Mouse (Mus musculus): ENCODE data around the gene Ubiad1. TPM values are rescaled to one million over a fixed set of nuclear protein-coding genes. Genes with fewer than 3 reads are reported as not detected.

The Ubiad1 gene
- polyA plus RNA-seq, 1 experiment from 2014 or later: 15.9 TPM

- Histone ChIP-seq H3K27ac (replicated peaks; ENCODE audit: low read depth, low read length) (no peak overlapping the region), H3K4me1 (ENCODE audit: control insufficient read depth, insufficient read depth, low read length) (peaks cover 6% of the 10 kb centered on the region), H3K4me2 (ENCODE audit: low read depth, severe bottlenecking) (no peak overlapping the region), H3K4me3 (ENCODE audit: low read depth, low read length) (no peak overlapping the region), H3K36me3 (ENCODE audit: control insufficient read depth, insufficient read depth, low read length) (no peaks in the 10 kb centered on the region), H3K9ac (ENCODE audit: low read length) (no peak overlapping the region), H3K27me3 (ENCODE audit: control insufficient read depth, insufficient read depth, low read length) (no peaks in the 10 kb centered on the region), H3K9me3 (ENCODE audit: control insufficient read depth, low read length) (no peaks in the 10 kb centered on the region)
- ATAC-seq (ENCODE audit: insufficient number of reproducible peaks, low FRiP score, low TSS enrichment, low read depth): no peak
- no peak for DNase-seq (ENCODE audit: low spot score)
- WGBS: 94% methylated on average over 5 of the region's 5 CpGs
These were observed 2.6 kb downstream of the Ubiad1 start for GRCm38 (mm10) chr4:148441931-148442330.

- no peaks in the 10 kb centered on the region for H3K9me3 ChIP-seq (ENCODE audit: control insufficient read depth, low read length)
- H3K9ac ChIP-seq (ENCODE audit: low read length): no peak overlapping the region
- H3K27me3 ChIP-seq (ENCODE audit: control insufficient read depth, insufficient read depth, low read length): no peaks in the 10 kb centered on the region
- H3K4me1 ChIP-seq (ENCODE audit: control insufficient read depth, insufficient read depth, low read length): 0 out of 2 replicates have a peak, but pooled peaks cover 1% of the 10 kb centered on the region
- no peak overlapping the region for H3K4me3 ChIP-seq (ENCODE audit: low read depth, low read length)
- WGBS: 66% methylated on average over 6 of the region's 6 CpGs
- no peaks in the 10 kb centered on the region; the same call in 1 of the 2 replicates for H3K36me3 ChIP-seq (ENCODE audit: control insufficient read depth, insufficient read depth, low read length)
- ATAC-seq (ENCODE audit: insufficient number of reproducible peaks, low FRiP score, low TSS enrichment, low read depth): no peak
- no peak for DNase-seq (ENCODE audit: low spot score)
- H3K4me2 ChIP-seq (ENCODE audit: low read depth, severe bottlenecking): no peak overlapping the region
- H3K27ac ChIP-seq (replicated peaks; ENCODE audit: low read depth, low read length): no peak overlapping the region
These were observed 8.8 kb downstream of the Ubiad1 start for GRCm38 (mm10) chr4:148435657-148436330.

- Histone ChIP-seq H3K36me3 (ENCODE audit: control insufficient read depth, insufficient read depth, low read length) (no peaks in the 10 kb centered on the region; the same call in 1 of the 2 replicates), H3K4me1 (ENCODE audit: control insufficient read depth, insufficient read depth, low read length) (0 out of 2 replicates have a peak, but pooled peaks cover 2% of the 10 kb centered on the region), H3K4me3 (ENCODE audit: low read depth, low read length) (no peak overlapping the region), H3K9ac (ENCODE audit: low read length) (no peak overlapping the region), H3K27ac (replicated peaks; ENCODE audit: low read depth, low read length) (no peak overlapping the region), H3K27me3 (ENCODE audit: control insufficient read depth, insufficient read depth, low read length) (no peaks in the 10 kb centered on the region), H3K4me2 (ENCODE audit: low read depth, severe bottlenecking) (no peak overlapping the region), H3K9me3 (ENCODE audit: control insufficient read depth, low read length) (no peaks in the 10 kb centered on the region)
- ATAC-seq (ENCODE audit: insufficient number of reproducible peaks, low FRiP score, low TSS enrichment, low read depth) (no peak), DNase-seq (ENCODE audit: low spot score) (no peak)
- WGBS: 92% methylated on average over 3 of the region's 3 CpGs
These were observed 9.5 kb downstream of the Ubiad1 start for GRCm38 (mm10) chr4:148435106-148435505.

GRCm38 (mm10) chr4:148434554-148434953, 10.0 kb downstream of the Ubiad1 start:
- Histone ChIP-seq H3K36me3 (ENCODE audit: control insufficient read depth, insufficient read depth, low read length) (no peaks in the 10 kb centered on the region; the same call in 1 of the 2 replicates), H3K4me1 (ENCODE audit: control insufficient read depth, insufficient read depth, low read length) (0 out of 2 replicates have a peak, but pooled peaks cover 2% of the 10 kb centered on the region), H3K4me2 (ENCODE audit: low read depth, severe bottlenecking) (no peak overlapping the region), H3K9me3 (ENCODE audit: control insufficient read depth, low read length) (no peaks in the 10 kb centered on the region), H3K27me3 (ENCODE audit: control insufficient read depth, insufficient read depth, low read length) (no peaks in the 10 kb centered on the region), H3K9ac (ENCODE audit: low read length) (no peak overlapping the region), H3K27ac (replicated peaks; ENCODE audit: low read depth, low read length) (no peak overlapping the region), H3K4me3 (ENCODE audit: low read depth, low read length) (no peak overlapping the region)
- ATAC-seq (ENCODE audit: insufficient number of reproducible peaks, low FRiP score, low TSS enrichment, low read depth) (no peak), DNase-seq (ENCODE audit: low spot score) (no peak)
- WGBS: 96% methylated on average over 4 of the region's 4 CpGs

- H3K9me3 ChIP-seq (ENCODE audit: control insufficient read depth, low read length): no peaks in the 10 kb centered on the region
- no peak for ATAC-seq (ENCODE audit: insufficient number of reproducible peaks, low FRiP score, low TSS enrichment, low read depth)
- no peak overlapping the region for H3K27ac ChIP-seq (replicated peaks; ENCODE audit: low read depth, low read length)
- 0 out of 2 replicates have a peak, but pooled peaks cover 2% of the 10 kb centered on the region for H3K4me1 ChIP-seq (ENCODE audit: control insufficient read depth, insufficient read depth, low read length)
- no peaks in the 10 kb centered on the region; the same call in 1 of the 2 replicates for H3K36me3 ChIP-seq (ENCODE audit: control insufficient read depth, insufficient read depth, low read length)
- 76% methylated on average over 5 of the region's 5 CpGs for WGBS
- no peak for DNase-seq (ENCODE audit: low spot score)
- no peak overlapping the region for H3K4me2 ChIP-seq (ENCODE audit: low read depth, severe bottlenecking)
- H3K27me3 ChIP-seq (ENCODE audit: control insufficient read depth, insufficient read depth, low read length): no peaks in the 10 kb centered on the region
- no peak overlapping the region for H3K4me3 ChIP-seq (ENCODE audit: low read depth, low read length)
- no peak overlapping the region for H3K9ac ChIP-seq (ENCODE audit: low read length)
These were observed 10.8 kb downstream of the Ubiad1 start for GRCm38 (mm10) chr4:148433813-148434212.

- Histone ChIP-seq H3K4me1 (ENCODE audit: control insufficient read depth, insufficient read depth, low read length) (0 out of 2 replicates have a peak, but pooled peaks cover 2% of the 10 kb centered on the region), H3K4me2 (ENCODE audit: low read depth, severe bottlenecking) (no peak overlapping the region), H3K9ac (ENCODE audit: low read length) (no peak overlapping the region), H3K4me3 (ENCODE audit: low read depth, low read length) (no peak overlapping the region), H3K27ac (replicated peaks; ENCODE audit: low read depth, low read length) (no peak overlapping the region), H3K36me3 (ENCODE audit: control insufficient read depth, insufficient read depth, low read length) (no peaks in the 10 kb centered on the region; the same call in 1 of the 2 replicates), H3K27me3 (ENCODE audit: control insufficient read depth, insufficient read depth, low read length) (no peaks in the 10 kb centered on the region), H3K9me3 (ENCODE audit: control insufficient read depth, low read length) (no peaks in the 10 kb centered on the region)
- DNase-seq (ENCODE audit: low spot score) (no peak), ATAC-seq (ENCODE audit: insufficient number of reproducible peaks, low FRiP score, low TSS enrichment, low read depth) (no peak)
- WGBS: 70% methylated on average over 18 of the region's 18 CpGs
These were observed 11.2 kb downstream of the Ubiad1 start for GRCm38 (mm10) chr4:148433336-148433735.

- no peaks in the 10 kb centered on the region for H3K9me3 ChIP-seq (ENCODE audit: control insufficient read depth, low read length)
- H3K9ac ChIP-seq (ENCODE audit: low read length): no peak overlapping the region
- no peak overlapping the region for H3K4me3 ChIP-seq (ENCODE audit: low read depth, low read length)
- 86% methylated on average over 4 of the region's 4 CpGs for WGBS
- H3K36me3 ChIP-seq (ENCODE audit: control insufficient read depth, insufficient read depth, low read length): no peaks in the 10 kb centered on the region; the same call in 1 of the 2 replicates
- ATAC-seq (ENCODE audit: insufficient number of reproducible peaks, low FRiP score, low TSS enrichment, low read depth) (no peak), DNase-seq (ENCODE audit: low spot score) (no peak)
- no peak overlapping the region for H3K27ac ChIP-seq (replicated peaks; ENCODE audit: low read depth, low read length)
- no peaks in the 10 kb centered on the region for H3K27me3 ChIP-seq (ENCODE audit: control insufficient read depth, insufficient read depth, low read length)
- no peak overlapping the region for H3K4me2 ChIP-seq (ENCODE audit: low read depth, severe bottlenecking)
- H3K4me1 ChIP-seq (ENCODE audit: control insufficient read depth, insufficient read depth, low read length): 0 out of 2 replicates have a peak, but pooled peaks cover 2% of the 10 kb centered on the region
These were observed 12.1 kb downstream of the Ubiad1 start for GRCm38 (mm10) chr4:148432488-148432887.

- H3K4me2 ChIP-seq (ENCODE audit: low read depth, severe bottlenecking): no peak overlapping the region
- peaks cover 6% of the 10 kb centered on the region; the same call in 1 of the 2 replicates for H3K4me1 ChIP-seq (ENCODE audit: control insufficient read depth, insufficient read depth, low read length)
- H3K9ac ChIP-seq (ENCODE audit: low read length): no peak overlapping the region
- H3K27me3 ChIP-seq (ENCODE audit: control insufficient read depth, insufficient read depth, low read length): no peaks in the 10 kb centered on the region
- no peak overlapping the region for H3K4me3 ChIP-seq (ENCODE audit: low read depth, low read length)
- 78% methylated on average over 11 of the region's 11 CpGs for WGBS
- H3K36me3 ChIP-seq (ENCODE audit: control insufficient read depth, insufficient read depth, low read length): no peaks in the 10 kb centered on the region
- no peak overlapping the region for H3K27ac ChIP-seq (replicated peaks; ENCODE audit: low read depth, low read length)
- no peaks in the 10 kb centered on the region for H3K9me3 ChIP-seq (ENCODE audit: control insufficient read depth, low read length)
- DNase-seq (ENCODE audit: low spot score) (no peak), ATAC-seq (ENCODE audit: insufficient number of reproducible peaks, low FRiP score, low TSS enrichment, low read depth) (no peak)
These were observed 13.6 kb downstream of the Ubiad1 start for GRCm38 (mm10) chr4:148430880-148431519.

All from limb, embryonic 11.5 days (tissue).